Mouse (Mus musculus) frontal cortex, postnatal 14 days (tissue): ENCODE measurements at regions not wholly inside any gene's neighbourhood (a gene's known extent, or its start where the extent isn't known, plus 50 kb on each side); places are given as distances from the start of the nearest gene placed in this dataset.
A peak's percentile ranks its signal among the peaks of the same experiment; 100 is the strongest.

Source experiments
- DNase-seq, 2 experiments: peaks; one replicate each; pipeline ENCODE4 v3.0.0; 2022; ENCODE audit warnings: low spot score in 2 of 2

DNA sequence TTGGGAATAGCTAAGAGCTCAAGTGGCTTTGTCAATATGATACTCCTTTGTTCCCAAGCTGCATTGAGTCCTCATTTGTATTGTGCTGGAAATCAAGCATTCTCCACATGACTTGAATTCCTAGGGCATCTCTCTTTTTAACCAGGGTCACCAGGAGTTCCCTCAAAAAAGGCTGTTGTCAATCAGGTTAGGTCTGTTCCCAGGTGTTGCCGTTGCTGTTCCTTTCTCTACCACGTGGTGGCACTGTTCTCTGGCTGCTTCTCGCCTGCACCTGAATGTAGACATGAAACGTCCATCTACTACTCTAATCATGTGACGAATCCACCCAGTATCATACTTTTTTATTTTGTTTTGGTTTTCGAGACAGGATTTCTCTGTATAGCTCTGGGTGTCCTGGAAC, 118.3 kb downstream of the S1pr1 start:
- DNase-seq, result peak in 1 of 2 experiments; percentile 28

DNA sequence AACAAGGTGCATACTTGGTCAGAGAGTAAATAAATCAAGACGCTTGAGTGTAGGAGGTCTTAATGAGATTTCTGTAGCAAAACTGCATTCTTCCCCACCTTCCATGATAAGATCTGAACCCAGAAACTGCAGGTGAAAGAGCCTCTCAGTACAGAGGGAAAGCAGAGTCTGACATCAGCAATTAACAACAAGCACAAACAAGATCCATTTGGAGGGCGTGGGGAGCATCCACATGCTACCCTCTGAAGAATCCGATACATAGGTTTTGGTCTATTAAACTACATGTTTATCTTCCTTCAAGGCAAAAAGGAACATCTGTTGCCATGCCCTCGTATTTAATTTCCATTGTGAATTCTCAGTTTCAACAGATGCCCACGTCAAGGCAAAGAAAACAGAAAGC, 124.2 kb downstream of the S1pr1 start:
- no peak for DNase-seq

DNA sequence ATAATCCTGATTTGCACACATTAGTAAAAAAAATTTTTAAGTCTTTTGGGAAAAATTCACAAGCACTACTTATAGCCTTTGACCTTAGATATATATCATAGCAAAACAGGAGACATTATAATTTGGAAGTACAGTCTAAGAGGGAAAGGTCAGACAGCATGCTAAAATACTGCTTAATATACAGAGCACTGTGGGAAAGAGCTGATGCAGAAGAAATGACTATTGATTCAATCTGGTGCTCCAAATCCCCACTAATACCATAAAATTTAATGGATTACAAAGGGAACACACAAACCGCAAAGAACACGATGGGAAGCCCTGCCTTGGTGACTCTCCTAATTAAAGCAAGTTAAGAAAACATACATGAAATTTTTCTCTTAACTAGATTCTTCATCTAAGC, 126.3 kb downstream of the S1pr1 start:
- DNase-seq, result no peak

DNA sequence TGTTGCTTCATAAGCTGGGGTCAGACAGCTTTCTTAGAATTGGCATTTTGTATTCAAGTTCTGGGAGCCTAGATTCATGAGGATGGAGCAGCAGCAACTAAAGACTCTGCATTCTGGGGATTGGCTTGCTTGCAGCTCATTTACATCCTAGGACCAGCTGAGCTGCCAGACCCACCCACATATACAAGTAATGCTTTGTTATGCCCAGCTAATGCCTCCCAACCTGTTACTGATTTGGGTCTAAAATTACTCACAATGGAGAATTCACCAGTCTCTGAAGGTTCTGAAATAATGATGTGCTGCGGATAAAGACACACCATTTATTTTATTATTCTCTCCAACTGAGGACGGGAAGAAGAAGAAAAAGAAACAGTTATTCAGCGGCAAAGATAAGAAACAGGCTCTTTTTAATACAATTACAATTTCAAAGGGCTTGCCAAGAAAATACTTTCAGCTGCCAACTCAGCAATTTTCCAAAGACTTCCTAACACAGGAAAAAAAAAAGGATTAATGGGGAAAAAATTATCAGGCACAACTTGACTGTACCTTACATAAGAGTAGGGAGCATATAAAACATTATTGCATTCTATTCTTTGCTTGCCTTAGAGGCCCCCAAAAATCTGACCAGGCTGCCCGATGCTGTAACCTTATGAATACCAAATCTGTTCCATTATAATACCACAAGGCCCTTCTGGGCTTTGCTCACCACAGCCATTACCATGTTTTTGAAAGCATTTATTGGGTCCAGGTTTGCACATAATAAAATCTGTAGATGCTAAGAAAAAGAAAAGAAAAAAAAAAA, 134.5 kb downstream of the S1pr1 start:
- DNase-seq, result no peak

DNA sequence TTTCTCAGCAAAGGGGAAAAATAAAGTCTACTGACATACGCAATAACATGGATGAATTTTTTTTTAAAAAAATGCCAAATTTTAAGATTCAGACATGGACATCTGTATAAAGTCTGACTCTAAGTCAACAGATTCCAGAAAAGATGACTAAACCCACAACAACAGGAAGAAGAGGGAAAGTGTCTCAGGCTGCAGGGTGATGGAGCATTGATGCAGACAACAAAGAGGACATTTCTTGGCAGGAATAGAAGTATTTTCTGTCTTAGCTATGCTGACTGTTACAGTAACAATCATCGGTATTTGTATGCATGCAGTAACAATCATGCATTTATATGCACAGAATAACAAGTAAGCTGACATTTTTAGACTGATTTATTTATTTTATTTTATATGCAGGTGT, 139.5 kb downstream of the S1pr1 start:
- DNase-seq, result no peak

DNA sequence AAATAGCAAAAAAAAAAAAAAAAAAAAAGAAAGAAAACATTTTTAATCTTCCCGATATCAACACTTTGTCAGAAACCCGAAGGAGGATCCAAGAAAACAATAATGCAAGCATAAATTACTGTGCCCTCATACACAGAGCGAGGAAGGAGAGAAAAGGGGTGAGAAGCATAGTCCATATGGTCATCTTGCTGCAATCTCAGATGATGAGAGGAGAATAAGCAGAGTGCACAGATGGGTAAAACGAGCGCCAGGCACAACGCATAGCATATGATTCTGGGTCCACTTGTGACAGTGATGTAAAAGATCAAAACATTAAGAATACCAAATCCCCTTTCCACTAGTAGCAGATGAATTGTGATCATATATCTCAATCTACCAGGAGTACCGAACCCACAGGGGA, 152.1 kb downstream of the S1pr1 start:
- DNase-seq, result no peak

DNA sequence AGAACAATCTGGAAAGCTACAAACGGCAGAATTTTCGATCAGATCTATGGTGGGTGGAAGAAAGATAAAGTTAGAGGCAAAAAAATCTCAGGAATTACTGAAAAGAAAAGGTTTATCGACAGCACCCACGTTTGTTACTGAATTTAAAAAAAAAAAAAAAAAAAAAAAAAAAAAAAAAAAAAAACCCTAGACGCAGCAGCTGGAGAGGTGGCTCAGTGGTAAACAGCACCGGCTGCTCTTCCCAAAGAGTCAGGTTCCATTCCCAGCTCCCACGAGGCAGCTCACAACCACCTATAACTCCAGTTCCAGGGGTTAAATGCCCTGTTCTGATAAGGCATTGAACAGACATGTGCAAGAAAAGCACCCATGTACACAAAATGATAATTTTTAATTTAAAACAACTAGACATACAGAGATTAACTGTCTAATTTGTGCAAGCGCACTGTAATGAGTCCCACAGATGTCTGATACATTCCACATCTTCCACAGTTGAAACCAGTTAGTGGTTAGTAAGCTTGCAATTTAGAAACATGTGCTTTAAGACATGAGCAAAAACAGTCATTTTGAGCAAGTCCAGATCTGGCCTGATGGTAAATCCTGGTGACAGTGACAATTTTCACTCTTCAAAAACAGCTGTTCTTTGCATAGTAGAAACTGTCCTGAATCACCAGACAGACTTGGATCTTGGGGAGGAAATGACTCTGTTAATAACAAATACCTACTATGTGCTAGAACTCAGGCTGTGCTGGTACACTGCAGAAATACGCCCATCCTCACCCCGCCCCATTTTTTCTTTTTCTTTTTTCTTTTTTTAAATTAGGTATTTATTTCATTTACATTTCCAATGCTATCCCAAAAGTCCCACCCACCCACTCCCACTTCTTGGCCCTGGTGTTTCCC, 159.8 kb downstream of the S1pr1 start:
- no peak for DNase-seq

DNA sequence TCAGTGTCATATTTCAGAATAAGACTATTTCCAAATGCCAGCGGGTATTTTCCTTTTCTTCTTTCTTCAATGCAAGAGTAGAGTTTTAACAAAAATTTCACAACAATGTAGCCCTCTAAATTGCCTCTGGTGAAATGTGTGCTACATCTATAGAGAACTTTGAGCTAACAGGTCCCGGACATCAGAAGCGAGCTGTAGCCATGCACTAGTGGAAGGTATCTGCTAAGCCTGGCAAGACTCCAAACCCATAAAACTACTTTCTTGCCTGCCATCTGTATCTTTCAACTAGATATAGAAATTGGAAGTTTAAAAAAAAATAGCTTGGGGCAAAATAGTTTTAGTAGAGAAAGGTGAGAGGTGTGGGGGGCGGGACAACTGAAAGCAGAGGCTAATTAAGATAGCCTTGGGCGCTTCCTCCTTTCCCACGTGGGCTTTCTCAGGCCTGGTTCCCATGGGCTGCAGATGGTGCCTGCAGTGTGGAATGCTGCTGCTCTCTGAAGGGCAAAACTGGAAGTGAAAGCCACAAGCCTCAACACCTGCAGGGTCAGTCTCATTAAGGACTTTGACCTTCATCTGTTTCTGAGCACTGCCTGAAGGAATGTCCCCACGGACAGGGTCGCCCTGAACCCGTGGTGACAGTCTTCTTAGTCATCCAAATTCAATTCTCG, 160.9 kb downstream of the S1pr1 start:
- no peak for DNase-seq

DNA sequence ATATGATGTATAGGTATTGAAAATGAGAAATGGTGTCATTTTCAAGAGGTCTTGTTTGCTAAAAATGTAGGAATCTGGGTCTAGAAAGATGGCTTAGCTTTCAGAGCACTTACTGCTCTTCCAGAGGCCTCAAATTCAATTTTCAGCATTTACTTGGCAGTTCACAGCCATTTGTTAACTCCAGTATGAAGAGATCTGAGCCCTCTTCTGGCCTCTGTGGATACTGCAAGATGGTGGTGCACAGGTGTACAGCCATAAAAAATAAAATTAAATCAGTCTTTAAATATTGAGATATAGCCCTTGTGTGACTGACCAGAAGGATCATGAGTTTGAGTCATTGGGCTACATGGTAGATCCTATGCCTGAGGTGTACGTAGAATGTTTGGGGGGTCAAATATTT, 173.1 kb downstream of the S1pr1 start:
- DNase-seq, result no peak

DNA sequence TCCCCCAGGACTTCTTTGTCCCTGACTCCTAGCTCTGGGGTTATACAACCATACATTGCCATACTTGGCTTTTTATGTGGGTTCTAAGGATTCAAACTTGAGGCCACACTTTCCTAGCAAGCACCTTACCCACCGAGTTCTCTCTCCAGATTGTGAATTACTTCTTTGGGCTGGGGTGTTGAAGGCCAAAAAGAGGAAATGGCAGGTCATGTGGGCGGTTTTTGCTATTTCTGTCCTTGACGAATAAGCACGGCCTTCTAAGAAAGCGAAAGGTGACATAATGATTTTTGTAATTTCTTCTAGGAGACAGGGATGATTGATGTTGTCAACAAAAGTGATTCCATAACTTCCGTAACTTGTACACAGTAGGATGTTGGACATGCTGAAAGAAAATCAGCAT, 176.5 kb downstream of the S1pr1 start:
- no peak for DNase-seq

DNA sequence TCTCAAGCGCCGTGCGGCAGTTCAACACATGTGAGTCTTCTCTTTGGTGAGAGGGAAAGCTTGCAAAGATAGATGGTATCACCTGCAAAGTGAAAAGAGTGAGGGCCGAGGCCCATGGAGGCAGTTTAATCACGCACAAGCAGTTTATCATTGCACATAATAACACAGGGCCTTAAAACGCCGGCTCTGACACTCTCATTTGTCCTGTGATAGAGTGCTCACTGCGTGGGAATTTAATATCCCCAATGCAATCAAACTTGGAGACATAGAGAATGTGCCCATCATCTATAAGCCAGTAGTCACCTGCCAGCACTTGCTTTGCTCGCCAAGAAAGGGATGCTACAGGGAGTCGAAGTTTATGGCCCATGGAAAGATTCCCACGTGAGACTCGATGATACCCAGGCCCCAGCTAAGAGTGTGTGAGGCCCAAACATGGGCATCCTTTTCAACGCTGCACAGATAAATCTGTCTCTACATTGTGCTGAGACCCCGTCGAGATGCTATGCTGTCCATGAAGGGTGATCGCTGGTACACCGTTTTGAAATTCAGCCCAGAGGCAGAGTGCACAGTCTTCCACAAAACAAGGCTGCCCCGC, 182.6 kb downstream of the S1pr1 start:
- no peak for DNase-seq

DNA sequence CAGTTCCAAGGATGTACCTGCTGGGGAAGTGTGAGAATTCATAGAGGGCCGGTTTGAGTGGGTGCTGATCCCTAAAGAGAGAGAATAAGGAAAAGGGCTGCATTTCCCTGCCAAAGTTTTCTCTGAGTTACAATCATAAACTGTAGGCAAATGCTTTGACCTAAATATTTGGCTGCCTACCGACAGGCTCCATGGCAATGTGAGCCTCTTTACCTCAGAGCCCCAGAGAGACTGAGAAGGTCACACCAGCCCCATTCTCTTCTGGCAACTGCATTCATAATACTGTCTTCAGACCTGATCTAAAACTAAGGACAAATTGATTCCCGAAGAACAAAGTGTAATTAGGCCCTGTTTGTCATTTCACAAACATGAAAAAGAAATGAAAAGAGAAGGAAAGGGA, 184.4 kb downstream of the S1pr1 start:
- no peak for DNase-seq

DNA sequence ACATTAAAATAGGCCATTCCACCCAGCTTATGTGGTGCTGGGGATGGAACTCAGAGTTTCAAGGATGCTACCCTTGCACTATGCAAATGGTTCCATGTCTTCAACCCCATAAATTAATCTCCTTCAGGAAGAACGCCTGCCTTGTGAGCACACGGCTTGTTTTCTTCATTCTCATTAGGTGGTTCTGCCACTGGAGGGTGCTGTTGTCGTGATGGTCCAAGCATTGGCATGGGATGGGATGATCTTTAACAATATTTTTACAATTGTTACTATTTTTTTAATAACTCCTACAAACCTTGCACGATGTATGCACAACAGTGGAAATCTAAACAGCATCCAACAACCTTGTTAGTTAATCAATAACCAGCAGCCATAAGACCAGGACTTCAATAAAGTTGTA, 185.0 kb downstream of the S1pr1 start:
- peak in 1 of 2 experiments; percentile 17 for DNase-seq

DNA sequence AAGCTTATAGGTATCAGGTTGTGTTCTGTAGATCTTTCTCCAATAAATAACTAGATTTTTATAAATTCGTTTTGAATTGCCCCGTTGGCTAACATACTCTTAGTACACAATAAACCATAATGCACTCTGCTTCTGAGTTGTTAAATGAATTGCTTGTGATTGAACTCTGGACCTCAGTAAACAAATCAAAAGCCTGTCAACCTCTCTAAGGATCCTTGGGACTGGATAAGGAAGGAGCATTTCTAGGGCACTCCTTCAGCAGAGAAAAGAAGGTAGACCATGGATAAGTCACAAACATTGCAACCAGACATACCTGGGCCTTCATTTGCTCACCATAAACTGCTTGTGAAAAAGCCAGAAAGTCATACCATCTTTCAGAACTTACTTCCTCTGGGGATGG, 191.4 kb downstream of the S1pr1 start:
- no peak for DNase-seq

DNA sequence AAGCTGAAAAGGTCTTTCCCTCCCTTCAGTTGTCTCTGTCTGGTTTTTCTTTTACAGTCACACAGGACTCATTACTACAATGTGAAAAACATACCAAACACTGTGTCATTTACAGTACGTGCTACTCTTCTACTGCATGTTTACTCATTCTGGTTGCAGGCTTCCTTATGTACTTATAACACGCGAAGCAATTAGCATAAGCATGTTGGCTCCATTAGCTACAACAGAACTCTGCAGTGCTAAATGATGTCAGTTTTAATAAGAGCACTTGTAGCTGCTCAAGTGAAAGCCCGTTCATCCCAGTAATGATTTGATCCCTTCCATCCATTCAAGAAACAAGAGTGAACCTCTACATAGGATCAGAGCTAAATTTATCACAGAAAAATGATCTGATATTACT, 199.2 kb downstream of the S1pr1 start:
- DNase-seq, result no peak

DNA sequence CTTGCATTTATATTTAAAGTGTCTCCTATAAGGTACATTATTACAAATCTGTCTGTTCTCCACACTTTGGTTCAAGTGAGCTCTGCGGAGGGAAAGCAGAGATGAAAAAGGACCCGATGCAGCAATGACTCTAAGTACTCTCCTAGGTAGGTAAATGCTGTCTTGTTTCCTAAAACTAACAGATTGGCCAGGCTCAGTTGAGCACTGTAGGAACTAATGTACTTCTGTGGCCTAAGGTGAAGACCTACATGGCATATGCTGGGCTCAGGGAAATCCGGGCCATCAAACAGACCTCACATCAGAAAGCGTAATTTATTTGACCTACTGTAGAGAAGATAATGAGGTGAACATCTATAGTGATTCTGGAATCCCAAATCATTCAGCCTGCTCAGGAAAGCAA, 205.2 kb downstream of the S1pr1 start:
- no peak for DNase-seq

DNA sequence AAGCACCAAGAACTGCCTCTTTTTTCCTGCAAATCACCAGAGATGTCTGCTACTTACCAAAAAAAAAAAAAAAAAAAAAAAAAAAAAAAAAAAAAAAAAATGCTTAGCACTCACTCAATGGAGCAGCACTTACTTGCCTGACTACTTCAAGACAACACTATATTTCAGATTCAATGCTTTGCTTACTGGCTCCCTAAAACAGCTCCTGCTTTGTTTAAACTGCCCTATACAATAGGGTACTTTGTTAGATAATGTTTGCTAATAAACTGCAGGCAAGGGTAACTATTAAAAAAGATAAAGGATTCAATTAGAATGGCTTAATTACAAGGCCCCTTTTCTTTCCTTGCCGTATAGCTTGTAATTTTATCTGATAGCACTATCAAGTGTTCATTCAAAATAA, 217.5 kb downstream of the S1pr1 start:
- no peak for DNase-seq

DNA sequence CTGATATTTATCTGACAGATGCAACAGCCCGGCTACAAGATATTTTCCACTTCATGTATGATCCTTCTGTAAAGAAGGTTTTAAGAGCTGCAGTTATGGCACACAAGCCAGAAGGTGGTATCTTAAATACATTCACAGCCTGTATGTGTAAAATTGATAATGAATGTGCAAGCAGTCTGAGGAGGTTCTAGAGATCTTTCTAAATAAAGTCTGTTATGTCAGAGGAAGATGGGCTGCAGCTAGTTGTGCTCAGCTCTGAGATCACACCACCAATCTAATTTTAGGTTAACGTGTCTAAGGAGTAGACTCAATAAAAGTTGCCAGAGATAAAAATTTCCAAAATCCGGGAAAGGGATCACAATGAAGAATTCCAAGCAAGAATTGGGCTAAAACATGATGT, 218.8 kb downstream of the S1pr1 start:
- DNase-seq, result no peak

DNA sequence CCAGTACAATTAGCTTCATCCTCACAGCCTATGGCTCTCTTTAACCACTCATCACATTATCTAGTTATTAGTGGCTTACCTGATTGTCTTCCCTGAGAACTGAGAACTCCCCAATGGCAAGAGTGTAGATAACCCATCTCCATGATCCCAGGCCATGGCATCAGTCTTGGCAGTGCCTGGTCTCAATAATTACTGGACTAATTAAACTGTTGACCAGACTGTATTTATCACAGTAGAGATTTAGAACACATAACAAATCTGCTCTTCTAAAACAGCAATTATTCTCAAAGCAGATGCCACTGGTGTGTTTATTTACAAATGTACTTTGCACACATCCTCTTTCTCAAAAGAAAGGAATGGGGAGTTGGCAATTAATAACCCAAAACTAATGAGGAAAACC, 219.2 kb downstream of the S1pr1 start:
- no peak for DNase-seq

DNA sequence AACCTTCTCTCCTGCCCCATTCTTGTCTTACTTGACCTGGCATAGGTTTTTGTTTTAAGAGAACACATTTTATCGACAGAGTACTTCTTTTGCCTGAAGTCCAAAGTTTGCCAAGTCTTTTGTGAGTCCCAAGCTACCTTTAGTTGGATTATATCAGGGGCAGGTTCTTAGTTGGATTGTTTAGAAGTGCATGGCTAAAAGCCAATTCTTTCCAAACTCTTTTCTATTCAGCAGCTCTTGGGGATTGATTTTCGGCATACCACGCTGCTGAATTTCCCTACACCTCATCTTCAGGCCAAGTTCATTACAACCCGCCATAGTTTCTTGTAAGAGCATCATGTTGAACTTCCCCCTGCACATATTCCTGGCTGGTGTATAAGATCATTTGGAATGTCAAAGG, 245.9 kb downstream of the S1pr1 start:
- no peak for DNase-seq

DNA sequence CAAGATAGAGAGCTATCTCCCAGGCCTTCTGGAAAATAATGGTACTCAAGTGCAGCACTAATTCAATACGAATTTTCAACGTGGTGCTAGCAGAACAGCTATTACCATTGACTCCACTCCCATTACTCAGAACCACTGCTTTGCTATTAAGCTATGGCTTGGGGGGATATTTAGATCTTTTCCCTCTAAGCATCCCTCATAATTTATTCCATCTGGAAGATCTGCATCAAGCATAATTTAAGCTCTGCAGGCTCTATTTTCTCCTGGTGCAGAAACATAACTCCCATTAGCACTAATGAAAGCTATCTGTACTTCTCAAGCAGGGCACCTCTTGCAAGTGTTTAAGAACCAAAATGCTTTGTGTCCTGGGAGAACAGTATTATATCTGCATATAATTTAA, 247.0 kb downstream of the S1pr1 start:
- DNase-seq, result no peak

DNA sequence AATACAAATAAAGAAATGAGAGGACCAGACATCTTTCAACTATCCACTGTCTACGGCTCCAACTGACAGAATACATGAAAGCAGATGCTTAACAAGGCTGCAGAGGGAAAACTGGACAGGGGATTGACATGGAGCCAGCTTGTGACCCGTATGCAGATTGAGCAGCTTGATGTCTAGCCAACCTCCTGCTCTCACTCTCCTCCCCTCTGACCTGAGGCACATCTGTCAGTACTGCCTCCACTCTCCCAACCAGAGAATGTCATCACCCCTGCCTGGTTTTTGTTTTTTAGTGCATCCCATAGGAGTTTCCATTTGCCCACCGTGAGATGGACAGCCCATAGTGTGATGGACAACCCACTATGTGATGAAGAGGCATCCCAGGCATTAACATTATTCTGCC, 252.2 kb downstream of the S1pr1 start:
- DNase-seq, result no peak
